Mouse (Mus musculus) liver, embryonic 14.5 days (tissue): ENCODE data around the gene Nudt16. TPM values are rescaled to one million over a fixed set of nuclear protein-coding genes. Genes with fewer than 3 reads are reported as not detected.
A peak's percentile ranks its signal among the peaks of the same experiment; 100 is the strongest.
"Not testable (repeated sequence)": the region's sequence is repeated elsewhere in the genome, so short reads cannot be mapped to it uniquely, and the experiment has no call there.

Source experiments
- ATAC-seq: fragments of 200-750 bp; cut with Nextera tagmentation; 2 replicates; pipeline ENCODE4 v1.8.0; 2017; ENCODE audit warnings: moderate number of reproducible peaks, mild to moderate bottlenecking, moderate library complexity; ENCODE audit not compliant: insufficient read depth
- DNase-seq, 3 experiments: peaks; one replicate each; pipeline ENCODE4 v3.0.0-alpha.2; 2012 to 2013; ENCODE audit warnings: low read depth in 3 of 3, low spot score in 3 of 3
- H3K27ac ChIP-seq: fragments of 300-500 bp; sonication (generic); 2 replicates; pipeline ENCODE4 v1.5.1; 2014; ENCODE audit warnings: moderate library complexity, mild to moderate bottlenecking, control low read depth, inconsistent platforms
- H3K27me3 ChIP-seq: fragments of 300-500 bp; sonication (generic); 2 replicates; pipeline ENCODE4 v1.6.1; 2014; ENCODE audit warnings: mild to moderate bottlenecking, low read length, moderate library complexity; ENCODE audit not compliant: control insufficient read depth, insufficient read depth
- H3K36me3 ChIP-seq: fragments of 300-500 bp; sonication (generic); replicated peaks from 2 replicates; pipeline ENCODE4 v1.6.1; 2014; ENCODE audit warnings: low read depth; ENCODE audit not compliant: control insufficient read depth, insufficient read depth
- H3K4me1 ChIP-seq, 2 experiments: fragments of 200-500 bp in 1 of 2; fragments of 300-500 bp in 1 of 2; sonication (generic) in 1 of 2; replicated peaks; 2 replicates each; pipeline ENCODE4 v1.6.1; 2012 to 2014; ENCODE audit warnings: antibody characterized with exemption in 1 of 2, inconsistent platforms in 1 of 2, low read length in 1 of 2; ENCODE audit not compliant: control insufficient read depth in 2 of 2, insufficient read depth in 2 of 2
- H3K4me2 ChIP-seq: fragments of 300-500 bp; sonication (generic); 2 replicates; pipeline ENCODE4 v1.6.1; 2014; ENCODE audit warnings: low read depth, mild to moderate bottlenecking, control low read depth, moderate library complexity
- H3K4me3 ChIP-seq, 2 experiments: fragments of 200-500 bp in 1 of 2; fragments of 300-500 bp in 1 of 2; sonication (generic) in 1 of 2; 2 replicates each; pipeline ENCODE4 v1.5.1; 2012 to 2014; ENCODE audit warnings: low read depth in 2 of 2, low read length in 2 of 2, mild to moderate bottlenecking in 2 of 2, control low read depth in 1 of 2, inconsistent platforms in 1 of 2, moderate library complexity in 1 of 2; ENCODE audit not compliant: insufficient read depth in 1 of 2
- H3K9ac ChIP-seq: fragments of 300-500 bp; sonication (generic); replicated peaks from 2 replicates; pipeline ENCODE4 v1.6.1; 2014; ENCODE audit warnings: mild to moderate bottlenecking, control low read depth, moderate library complexity
- H3K9me3 ChIP-seq: fragments of 300-500 bp; sonication (generic); 2 replicates; pipeline ENCODE4 v1.6.1; 2016; ENCODE audit warnings: low read length, mixed read lengths; ENCODE audit not compliant: control insufficient read depth
- CTCF ChIP-seq: IDR thresholded peaks from 2 replicates; pipeline ENCODE4 v1.5.1; 2016; ENCODE audit warnings: antibody characterized with exemption, low read depth, control low read depth
- EP300 ChIP-seq: IDR thresholded peaks from 2 replicates; pipeline ENCODE4 v1.6.1; 2016; ENCODE audit warnings: antibody characterized with exemption, low read depth
- WGBS: fragments of 180-500 bp; shearing (Covaris S2); extraction: QIAGEN DNeasy Blood & Tissue Kit; methylation state at CpG from one replicate; pipeline ENCODE4 v1.1.7; 2014; ENCODE audit not compliant: insufficient replicate concordance; 5-methylcytosine and 5-hydroxymethylcytosine counted together
- polyA plus RNA-seq, 2 experiments: library from polyadenylated mRNA; depleted of rRNA in 1 of 2; stranded (reverse) in 1 of 2; unstranded in 1 of 2; fragments of >200 nt; fragmentation: Nextera tagmentation in 1 of 2; extraction: Ambion mirVana in 1 of 2; gene quantifications; 2 replicates each; pipeline versions ENCODE4 v1.2.1 to v1.2.3; 2012 to 2014

Gene Nudt16
- polyA plus RNA-seq, 2 experiments: 3.2 to 4.4 TPM

GRCm38 (mm10) chr9:105132002-105132367, 361 bp upstream of the Nudt16 start:
- peak overlapping the region; percentile 45 for H3K9ac ChIP-seq

GRCm38 (mm10) chr9:105130331-105130730, 1.3 kb downstream of the Nudt16 start:
- WGBS: 75% methylated on average over 8 of the region's 8 CpGs
- H3K27ac ChIP-seq: no peak overlapping the region
- H3K4me3 ChIP-seq: no peak overlapping the region; a peak in 1 of 4 replicates

More at GRCm38 (mm10) chr9:105132002-105132367, 361 bp upstream of the Nudt16 start:
- peak overlapping the region; percentile 80 to 91 for H3K4me3 ChIP-seq
- H3K36me3 ChIP-seq: no peaks in the 10 kb centered on the region
- ATAC-seq (peak; percentile 12; the same call in 1 of the 2 replicates), DNase-seq (peak in 1 of 3 experiments; percentile 11)
- no peaks in the 10 kb centered on the region for H3K27me3 ChIP-seq
- no peaks in the 10 kb centered on the region for H3K9me3 ChIP-seq
- WGBS: 27% methylated on average over 5 of the region's 5 CpGs
- peaks cover 6 to 9% of the 10 kb centered on the region in 2 experiments for H3K4me1 ChIP-seq
- peak overlapping the region; percentile 93 for H3K4me2 ChIP-seq
- H3K27ac ChIP-seq: no peak overlapping the region
- TF ChIP-seq EP300: no peak
- no peak for TF ChIP-seq CTCF

DNA sequence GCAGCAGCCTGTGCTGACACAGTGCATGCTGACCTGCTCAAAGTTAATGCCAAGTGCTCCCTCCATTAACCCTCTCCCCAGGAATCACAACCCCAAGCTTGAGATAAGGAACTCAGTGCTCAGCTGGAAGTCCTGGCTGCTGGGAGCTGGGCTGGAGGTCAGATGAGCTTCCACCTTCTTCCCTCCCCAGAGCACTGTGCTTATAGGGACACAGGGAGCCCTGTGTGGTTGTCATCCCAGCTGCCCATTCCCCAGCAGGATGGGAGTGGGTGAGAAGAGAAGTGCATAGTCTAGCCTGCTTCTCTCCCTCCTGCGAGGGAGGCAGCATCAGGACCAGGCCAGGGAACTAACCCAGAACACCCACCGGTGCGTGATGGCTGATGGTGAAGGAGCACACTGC, 6.4 kb downstream of the Nudt16 start:
- H3K4me1 ChIP-seq, H3K9ac ChIP-seq, H3K9me3 ChIP-seq, H3K36me3 ChIP-seq, H3K27ac ChIP-seq, H3K27me3 ChIP-seq, H3K4me3 ChIP-seq, DNase-seq, H3K4me2 ChIP-seq: not testable (repeated sequence)
- WGBS: 88% methylated on average over 3 of the region's 3 CpGs
- peak; percentile 35; the same call in 1 of the 2 replicates for ATAC-seq

More at GRCm38 (mm10) chr9:105130331-105130730, 1.3 kb downstream of the Nudt16 start:
- Histone ChIP-seq H3K9me3 (no peaks in the 10 kb centered on the region), H3K36me3 (no peaks in the 10 kb centered on the region), H3K4me2 (peak overlapping the region; percentile 93), H3K9ac (no peak overlapping the region), H3K27me3 (no peaks in the 10 kb centered on the region), H3K4me1 (peaks cover 6 to 9% of the 10 kb centered on the region in 2 experiments)
- TF ChIP-seq EP300 (no peak), CTCF (no peak)
- DNase-seq: no peak
- no peak for ATAC-seq

GRCm38 (mm10) chr9:105103893-105104292, 27.7 kb downstream of the Nudt16 start:
- WGBS: 78% methylated on average over 5 of the region's 5 CpGs
- Histone ChIP-seq H3K4me1 (no peaks in the 10 kb centered on the region), H3K4me2 (no peak overlapping the region), H3K9ac (no peak overlapping the region), H3K27ac (no peak overlapping the region), H3K9me3 (no peaks in the 10 kb centered on the region), H3K36me3 (no peaks in the 10 kb centered on the region), H3K27me3 (no peaks in the 10 kb centered on the region), H3K4me3 (no peak overlapping the region)
- DNase-seq (no peak), ATAC-seq (no peak)
- TF ChIP-seq CTCF (no peak), EP300 (no peak)

DNA sequence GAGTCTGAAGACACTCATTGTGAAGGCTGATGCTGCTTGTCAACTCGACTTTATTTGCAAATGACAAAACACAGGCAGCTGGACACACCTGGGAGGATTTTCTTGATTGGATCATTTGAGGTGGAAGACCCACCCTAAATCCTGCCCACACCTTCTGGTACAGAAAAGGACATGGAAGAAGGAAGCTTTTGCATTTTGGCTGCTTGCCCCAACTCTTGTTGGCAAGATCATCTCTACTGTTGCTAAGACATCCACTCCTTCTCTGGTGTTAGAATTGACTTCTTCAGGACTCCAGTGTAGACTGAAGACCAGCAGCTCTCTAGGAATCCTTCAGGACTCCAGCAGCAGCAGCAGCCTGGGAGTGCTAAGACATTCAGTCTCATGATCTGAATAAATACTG, 29.7 kb downstream of the Nudt16 start:
- DNase-seq: no peak

More for the DNA sequence above, 29.7 kb downstream of the Nudt16 start:
- H3K4me3 ChIP-seq: no peak overlapping the region
- no peak for ATAC-seq
- 15% methylated on average over 1 of the region's 1 CpGs for WGBS
- H3K9ac ChIP-seq: no peak overlapping the region
- H3K4me2 ChIP-seq: no peak overlapping the region
- no peak overlapping the region for H3K27ac ChIP-seq
- TF ChIP-seq CTCF (no peak), EP300 (no peak)
- H3K36me3 ChIP-seq: no peaks in the 10 kb centered on the region
- H3K27me3 ChIP-seq: no peaks in the 10 kb centered on the region
- no peaks in the 10 kb centered on the region for H3K4me1 ChIP-seq
- no peaks in the 10 kb centered on the region for H3K9me3 ChIP-seq
